Mouse (Mus musculus) kidney, postnatal 36 days (tissue): ENCODE results near the gene Neil1.

Experiments used
- DNase-seq, 2 experiments: peaks; one replicate each; pipeline ENCODE4 v3.0.0; 2021 to 2022; ENCODE audit warnings: mixed read lengths in 2 of 2

Gene Neil1

GRCm38 (mm10) chr9:57138507-57138906, 9.6 kb downstream of the Neil1 start:
- DNase-seq = no peak

DNA sequence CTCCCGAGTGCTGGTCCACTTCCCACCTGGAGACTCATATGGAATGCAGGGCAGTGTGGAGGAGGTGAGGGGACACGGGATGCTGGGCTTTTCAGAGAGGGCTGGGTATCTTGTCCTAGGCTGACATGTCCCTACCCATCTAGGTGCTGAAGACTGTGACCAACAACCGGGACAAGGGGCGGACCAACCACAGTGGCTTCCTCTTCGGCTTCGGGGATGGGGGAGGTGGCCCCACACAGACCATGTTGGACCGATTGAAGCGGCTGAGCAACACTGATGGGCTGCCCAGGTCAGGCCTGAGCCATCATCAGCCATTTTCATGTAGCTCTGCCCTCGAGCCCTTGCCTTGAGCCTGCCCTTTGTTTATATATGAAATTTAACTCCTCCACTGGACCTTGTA, 10.3 kb downstream of the Neil1 start:
- no peak for DNase-seq

DNA sequence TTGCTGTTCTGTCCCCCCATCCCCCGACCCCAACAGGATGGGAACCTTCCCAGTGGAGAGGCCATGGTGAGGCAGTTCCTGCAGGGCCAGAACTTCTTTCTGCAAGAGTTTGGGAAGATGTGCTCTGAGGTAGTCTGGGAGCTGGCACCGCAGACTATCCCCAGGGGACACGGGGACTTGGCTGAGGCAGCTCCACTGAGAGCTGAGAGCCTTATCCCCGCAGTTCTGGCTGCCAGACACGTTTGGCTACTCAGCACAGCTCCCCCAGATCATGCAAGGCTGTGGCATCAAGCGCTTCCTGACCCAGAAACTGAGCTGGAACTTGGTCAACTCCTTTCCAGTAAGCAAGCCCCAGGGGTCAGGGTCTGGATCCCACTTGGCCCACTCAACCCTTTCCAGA, 10.9 kb downstream of the Neil1 start:
- no peak for DNase-seq

DNA sequence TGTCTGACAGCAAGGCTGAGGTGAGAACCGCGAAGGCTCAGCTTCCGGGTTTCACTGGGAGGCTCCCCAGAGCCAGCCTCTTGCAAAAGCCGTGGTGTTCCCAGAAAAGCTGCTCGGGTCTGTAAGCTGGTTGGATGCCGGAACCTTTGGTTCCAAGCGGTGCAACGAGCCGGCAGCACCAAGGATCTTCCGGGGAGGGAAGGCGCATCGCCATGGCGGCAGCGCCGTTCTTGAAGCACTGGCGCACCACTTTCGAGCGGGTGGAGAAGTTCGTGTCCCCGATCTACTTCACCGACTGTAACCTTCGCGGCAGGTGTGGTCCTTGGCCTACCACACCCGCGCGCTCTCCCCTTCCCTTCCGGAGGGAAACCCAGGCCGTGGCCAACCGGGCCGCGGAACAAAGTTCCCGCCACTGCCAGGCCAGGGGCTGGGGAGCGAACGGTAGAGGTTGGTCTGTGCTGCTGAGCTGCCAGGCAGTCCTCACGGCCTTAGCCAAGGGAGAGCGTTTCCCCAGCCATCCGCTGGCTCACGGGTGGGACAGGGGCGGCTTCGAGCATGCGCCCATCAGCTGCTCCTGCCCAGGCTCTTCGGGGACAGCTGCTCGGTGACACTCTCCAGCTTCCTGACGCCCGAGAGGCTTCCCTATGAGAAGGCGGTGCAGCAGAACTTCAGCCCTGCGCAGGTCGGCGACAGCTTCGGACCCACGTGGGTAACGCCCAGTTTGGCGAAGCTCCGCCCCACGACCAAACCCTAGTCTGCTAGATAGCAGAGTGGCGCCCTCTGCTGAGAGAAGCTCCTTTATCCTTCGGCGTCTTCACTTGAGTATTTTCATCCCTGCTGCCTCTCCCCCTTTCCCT, 17.3 kb downstream of the Neil1 start, which contains the start of gene Man2c1:
Gene Man2c1 (plus strand): TSS at position 114 of the 857 bp plus-strand sequence.
- DNase-seq = peak; percentile 96 to 99

DNA sequence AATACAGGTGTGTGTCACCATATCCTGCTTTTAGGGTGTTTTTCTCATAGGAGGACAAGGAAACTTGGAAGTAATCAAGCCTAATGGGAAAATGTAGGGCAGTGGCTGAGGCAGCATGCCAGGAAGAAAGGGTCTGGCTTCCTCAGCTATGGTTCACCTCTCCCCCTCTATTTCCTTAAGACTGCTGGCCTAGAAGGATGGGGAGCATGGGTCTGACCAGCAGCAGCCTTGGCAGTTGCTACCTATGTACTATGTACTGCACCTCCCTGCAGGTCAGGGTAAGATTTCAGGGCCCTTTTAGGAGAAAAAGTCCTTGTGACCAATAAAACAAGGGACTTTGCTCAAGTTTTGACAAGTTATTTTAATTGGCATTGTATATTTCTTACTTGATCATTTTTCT, 18.5 kb downstream of the Neil1 start:
- DNase-seq = no peak

- peak; percentile 34 to 42 for DNase-seq
Observed at GRCm38 (mm10) chr9:57117261-57117755, 30.8 kb downstream of the Neil1 start.
